Mouse (Mus musculus): ENCODE results near the gene 4933416C03Rik. TPM values are rescaled to one million over a fixed set of nuclear protein-coding genes. Genes with fewer than 3 reads are reported as not detected.

The 4933416C03Rik gene
- total and polyA plus RNA-seq, 3 experiments = not detected

- Histone ChIP-seq H3K4me1 (ENCODE audit: control insufficient read depth, insufficient read depth, low read length) (no peaks in the 10 kb centered on the region), H3K4me3 (no peak overlapping the region), H3K27ac (no peak overlapping the region), H3K79me2 (replicated peaks; ENCODE audit: control insufficient read depth, insufficient read depth, low read length) (no peaks in the 10 kb centered on the region), H3K27me3 (ENCODE audit: control insufficient read depth, insufficient read depth, low read length) (0 out of 2 replicates have a peak, but pooled peaks cover 1% of the 10 kb centered on the region), H3K36me3 (ENCODE audit: control insufficient read depth, insufficient read depth, low read length) (no peaks in the 10 kb centered on the region), H3K9ac (ENCODE audit: low read depth, low read length) (no peak overlapping the region)
- DNase-seq = no peak
- intact Hi-C loops (cut with DNase I) = no loop called here
- WGBS = 53% methylated on average over 5 of the region's 5 CpGs
- TF ChIP-seq EP300 (IDR thresholded peaks at IDR 0.05; ENCODE audit: insufficient read depth, low read depth, low read length) (no peak), CTCF (IDR thresholded peaks at IDR 0.05) (no peak), POLR2A (IDR thresholded peaks at IDR 0.05; ENCODE audit: insufficient read depth, low read depth, low read length) (no peak)
These were observed 35.1 kb downstream of the 4933416C03Rik start for GRCm38 (mm10) chr10:116078636-116079035.

GRCm38 (mm10) chr10:116075954-116076353 is 37.8 kb downstream of the 4933416C03Rik start:
- intact Hi-C loops (cut with DNase I) = no loop called here
- Histone ChIP-seq H3K36me3 (ENCODE audit: control insufficient read depth, insufficient read depth, low read length) (no peaks in the 10 kb centered on the region), H3K4me1 (ENCODE audit: control insufficient read depth, insufficient read depth, low read length) (no peaks in the 10 kb centered on the region), H3K79me2 (replicated peaks; ENCODE audit: control insufficient read depth, insufficient read depth, low read length) (no peaks in the 10 kb centered on the region), H3K4me3 (no peak overlapping the region), H3K9ac (ENCODE audit: low read depth, low read length) (no peak overlapping the region), H3K27ac (no peak overlapping the region), H3K27me3 (ENCODE audit: control insufficient read depth, insufficient read depth, low read length) (no peaks in the 10 kb centered on the region)
- no peak for TF ChIP-seq CTCF (IDR thresholded peaks at IDR 0.05)
- no peak for TF ChIP-seq POLR2A (IDR thresholded peaks at IDR 0.05; ENCODE audit: insufficient read depth, low read depth, low read length)
- no peak for TF ChIP-seq EP300 (IDR thresholded peaks at IDR 0.05; ENCODE audit: insufficient read depth, low read depth, low read length)
- WGBS = 71% methylated on average over 5 of the region's 5 CpGs
- no peak for DNase-seq

Other genes with a start within 250 kb of the 4933416C03Rik start
- gene Ptprr, start 95.7 kb downstream of the 4933416C03Rik start, total RNA-seq (2021) = 1 to 10 TPM; 1.8 to 2.0 TPM
- gene Ptprr, start 95.7 kb downstream of the 4933416C03Rik start, polyA plus RNA-seq (2012; rRNA removed) = 0.76 and 1.4 TPM in 2 replicates
- 10 to 100 TPM; 63.1 to 66.3 TPM for gene Ptprb, start 161.6 kb upstream of the 4933416C03Rik start, total RNA-seq (2021)
- gene Ptprb, start 161.6 kb upstream of the 4933416C03Rik start, polyA plus RNA-seq (2012; rRNA removed) = 14.8 and 25.1 TPM in 2 replicates